Mouse (Mus musculus): ENCODE measurements around the gene Snx19. TPM values are rescaled to one million over a fixed set of nuclear protein-coding genes. Genes with fewer than 3 reads are reported as not detected.

Snx19 gene
- polyA plus RNA-seq (2012) = 2.9 and 3.1 TPM in 2 replicates

GRCm38 (mm10) chr9:30426882-30427632 is at the start of gene Snx19:
Gene Snx19 (plus strand): TSS chr9:30427108.

